Mouse (Mus musculus): ENCODE results near the gene 1700019N19Rik.

- TF ChIP-seq CTCF (conservative IDR thresholded peaks at IDR 0.05; ENCODE audit: low read length) (no peak), POU5F1 (IDR thresholded peaks at IDR 0.05; ENCODE audit: borderline replicate concordance, low read length) (no peak), NANOG (IDR thresholded peaks at IDR 0.05; ENCODE audit: borderline replicate concordance, low read length) (no peak)
Measured at GRCm38 (mm10) chr19:58741036-58741435, 53.2 kb downstream of the 1700019N19Rik start.
